Mouse (Mus musculus): ENCODE measurements around the gene Zfp366. TPM values are rescaled to one million over a fixed set of nuclear protein-coding genes. Genes with fewer than 3 reads are reported as not detected.
A peak's percentile ranks its signal among the peaks of the same experiment; 100 is the strongest.

The Zfp366 gene
- polyA plus RNA-seq, 1 experiment from 2014 or later: 0.11 TPM

- H3K9ac ChIP-seq (ENCODE audit: low read depth, low read length): no peak overlapping the region
- H3K4me1 ChIP-seq (ENCODE audit: control insufficient read depth, insufficient read depth, low read length): peaks cover 11% of the 10 kb centered on the region
- H3K27ac ChIP-seq (ENCODE audit: low read depth, low read length): peak overlapping the region; percentile 10; the same call in 1 of the 2 replicates
- no peaks in the 10 kb centered on the region for H3K9me3 ChIP-seq (replicated peaks; ENCODE audit: control insufficient read depth, low read length)
- no peak for ATAC-seq (replicated peaks; ENCODE audit: insufficient number of reproducible peaks, low FRiP score, low TSS enrichment)
- H3K36me3 ChIP-seq (ENCODE audit: control insufficient read depth, insufficient read depth, low read length): no peaks in the 10 kb centered on the region
- no peak overlapping the region for H3K4me3 ChIP-seq (ENCODE audit: low read depth, low read length)
- no peaks in the 10 kb centered on the region for H3K27me3 ChIP-seq (ENCODE audit: control insufficient read depth, insufficient read depth, low read length)
- no peak overlapping the region for H3K4me2 ChIP-seq
- WGBS (ENCODE audit: insufficient replicate concordance): 59% methylated on average over 10 of the region's 10 CpGs
Measured at GRCm38 (mm10) chr13:99225374-99226240, 41.0 kb downstream of the Zfp366 start.

DNA sequence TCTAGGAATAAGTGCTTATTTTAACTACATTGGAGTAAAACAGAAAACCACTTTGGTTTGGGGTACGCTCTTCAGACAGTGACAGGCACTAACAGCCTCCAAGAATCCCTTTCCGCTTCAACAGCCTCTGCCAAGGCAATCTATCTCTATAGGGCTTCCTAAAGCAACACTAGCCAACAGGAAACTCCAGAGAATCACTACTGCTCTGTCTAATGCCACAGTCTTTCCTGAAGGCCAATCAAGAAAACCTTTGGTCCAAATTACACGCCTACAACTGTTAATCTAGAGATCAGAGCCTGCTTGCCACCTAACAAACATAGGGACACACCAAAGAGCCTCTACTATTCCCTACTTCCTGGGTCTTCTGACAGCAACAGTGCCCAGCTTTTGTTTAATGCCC lies 42.2 kb downstream of the Zfp366 start:
- Histone ChIP-seq H3K4me3 (ENCODE audit: low read depth, low read length) (no peak overlapping the region), H3K4me2 (no peak overlapping the region), H3K4me1 (ENCODE audit: control insufficient read depth, insufficient read depth, low read length) (peaks cover 11% of the 10 kb centered on the region), H3K9ac (ENCODE audit: low read depth, low read length) (no peak overlapping the region), H3K36me3 (ENCODE audit: control insufficient read depth, insufficient read depth, low read length) (no peaks in the 10 kb centered on the region), H3K27me3 (ENCODE audit: control insufficient read depth, insufficient read depth, low read length) (no peaks in the 10 kb centered on the region), H3K9me3 (replicated peaks; ENCODE audit: control insufficient read depth, low read length) (no peaks in the 10 kb centered on the region), H3K27ac (ENCODE audit: low read depth, low read length) (peak overlapping the region; percentile 43)
- WGBS (ENCODE audit: insufficient replicate concordance): 63% methylated on average over 3 of the region's 3 CpGs
- no peak for ATAC-seq (replicated peaks; ENCODE audit: insufficient number of reproducible peaks, low FRiP score, low TSS enrichment)

- 0 out of 2 replicates have a peak overlapping the region, but pooled peaks have one; percentile 47 for H3K9ac ChIP-seq (ENCODE audit: low read depth, low read length)
- WGBS (ENCODE audit: insufficient replicate concordance): 51% methylated on average over 16 of the region's 16 CpGs
- H3K36me3 ChIP-seq (ENCODE audit: control insufficient read depth, insufficient read depth, low read length): no peaks in the 10 kb centered on the region
- no peak overlapping the region for H3K4me2 ChIP-seq
- H3K27me3 ChIP-seq (ENCODE audit: control insufficient read depth, insufficient read depth, low read length): no peaks in the 10 kb centered on the region
- ATAC-seq (replicated peaks; ENCODE audit: insufficient number of reproducible peaks, low FRiP score, low TSS enrichment): no peak
- H3K9me3 ChIP-seq (replicated peaks; ENCODE audit: control insufficient read depth, low read length): no peaks in the 10 kb centered on the region
- H3K27ac ChIP-seq (ENCODE audit: low read depth, low read length): peak overlapping the region; percentile 36; the same call in 1 of the 2 replicates
- H3K4me1 ChIP-seq (ENCODE audit: control insufficient read depth, insufficient read depth, low read length): peaks cover 11% of the 10 kb centered on the region
- no peak overlapping the region for H3K4me3 ChIP-seq (ENCODE audit: low read depth, low read length)
Measured at GRCm38 (mm10) chr13:99227456-99228250, 43.0 kb downstream of the Zfp366 start.

DNA sequence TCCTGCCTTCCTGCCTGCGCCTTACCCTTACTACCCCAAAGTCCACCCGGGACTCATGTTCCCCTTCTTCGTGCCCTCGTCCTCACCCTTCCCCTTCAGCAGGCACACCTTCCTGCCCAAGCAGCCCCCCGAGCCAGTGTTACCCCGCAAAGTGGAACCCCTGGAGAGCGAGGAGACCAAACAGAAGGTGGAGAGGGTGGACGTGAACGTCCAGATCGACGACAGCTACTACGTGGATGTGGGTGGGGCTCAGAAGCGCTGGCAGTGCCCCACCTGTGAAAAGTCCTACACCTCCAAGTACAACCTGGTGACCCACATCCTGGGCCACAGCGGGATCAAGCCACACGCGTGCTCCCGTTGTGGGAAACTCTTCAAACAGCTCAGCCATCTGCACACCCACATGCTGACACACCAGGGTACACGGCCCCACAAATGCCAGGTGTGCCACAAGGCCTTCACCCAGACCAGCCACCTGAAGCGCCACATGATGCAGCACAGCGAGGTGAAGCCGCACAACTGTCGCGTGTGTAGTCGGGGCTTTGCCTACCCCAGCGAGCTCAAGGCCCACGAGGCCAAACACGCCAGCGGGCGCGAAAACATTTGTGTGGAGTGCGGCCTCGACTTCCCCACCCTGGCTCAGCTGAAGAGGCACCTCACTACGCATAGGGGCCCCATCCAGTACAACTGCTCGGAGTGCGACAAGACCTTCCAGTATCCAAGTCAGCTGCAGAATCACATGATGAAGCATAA lies 44.4 kb downstream of the Zfp366 start:
- H3K4me1 ChIP-seq (ENCODE audit: control insufficient read depth, insufficient read depth, low read length): peaks cover 11% of the 10 kb centered on the region
- H3K9ac ChIP-seq (ENCODE audit: low read depth, low read length): no peak overlapping the region
- H3K27me3 ChIP-seq (ENCODE audit: control insufficient read depth, insufficient read depth, low read length): no peaks in the 10 kb centered on the region
- no peak overlapping the region for H3K4me2 ChIP-seq
- WGBS (ENCODE audit: insufficient replicate concordance): 91% methylated on average over 35 of the region's 35 CpGs
- H3K27ac ChIP-seq (ENCODE audit: low read depth, low read length): no peak overlapping the region
- H3K4me3 ChIP-seq (ENCODE audit: low read depth, low read length): no peak overlapping the region
- no peaks in the 10 kb centered on the region for H3K36me3 ChIP-seq (ENCODE audit: control insufficient read depth, insufficient read depth, low read length)
- no peaks in the 10 kb centered on the region for H3K9me3 ChIP-seq (replicated peaks; ENCODE audit: control insufficient read depth, low read length)
- ATAC-seq (replicated peaks; ENCODE audit: insufficient number of reproducible peaks, low FRiP score, low TSS enrichment): no peak

- Histone ChIP-seq H3K4me1 (ENCODE audit: control insufficient read depth, insufficient read depth, low read length) (peaks cover 11% of the 10 kb centered on the region), H3K4me3 (ENCODE audit: low read depth, low read length) (no peak overlapping the region), H3K27ac (ENCODE audit: low read depth, low read length) (no peak overlapping the region), H3K9me3 (replicated peaks; ENCODE audit: control insufficient read depth, low read length) (no peaks in the 10 kb centered on the region), H3K27me3 (ENCODE audit: control insufficient read depth, insufficient read depth, low read length) (no peaks in the 10 kb centered on the region), H3K36me3 (ENCODE audit: control insufficient read depth, insufficient read depth, low read length) (no peaks in the 10 kb centered on the region), H3K4me2 (no peak overlapping the region), H3K9ac (ENCODE audit: low read depth, low read length) (no peak overlapping the region)
- no peak for ATAC-seq (replicated peaks; ENCODE audit: insufficient number of reproducible peaks, low FRiP score, low TSS enrichment)
- 73% methylated on average over 9 of the region's 9 CpGs for WGBS (ENCODE audit: insufficient replicate concordance)
Measured at GRCm38 (mm10) chr13:99229641-99230494, 45.2 kb downstream of the Zfp366 start.

DNA sequence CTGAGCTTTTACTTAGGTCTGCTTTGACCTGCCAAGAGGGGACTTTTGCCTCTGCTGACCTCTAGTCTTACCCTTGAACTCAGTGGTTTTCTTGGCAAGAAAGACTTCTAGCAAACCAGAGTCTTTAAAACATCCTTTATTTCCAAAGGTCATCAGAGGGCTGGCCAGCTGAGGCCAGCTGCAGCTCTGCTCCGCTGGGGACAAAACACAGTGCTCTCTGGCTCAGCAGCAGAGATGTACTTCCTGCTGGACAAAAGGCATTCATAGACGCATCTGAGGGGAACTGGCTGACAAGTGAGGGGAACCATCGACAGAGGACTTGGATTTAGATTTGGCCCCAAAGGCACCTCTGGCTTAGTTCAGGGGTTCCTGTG lies 45.9 kb downstream of the Zfp366 start:
- WGBS (ENCODE audit: insufficient replicate concordance): 48% methylated on average over 3 of the region's 3 CpGs
- ATAC-seq (replicated peaks; ENCODE audit: insufficient number of reproducible peaks, low FRiP score, low TSS enrichment): no peak
- no peak overlapping the region for H3K27ac ChIP-seq (ENCODE audit: low read depth, low read length)

GRCm38 (mm10) chr13:99233333-99233732 lies 48.7 kb downstream of the Zfp366 start:
- Histone ChIP-seq H3K4me1 (ENCODE audit: control insufficient read depth, insufficient read depth, low read length) (peaks cover 16% of the 10 kb centered on the region; the same call in 1 of the 2 replicates), H3K9ac (ENCODE audit: low read depth, low read length) (no peak overlapping the region), H3K4me3 (ENCODE audit: low read depth, low read length) (no peak overlapping the region), H3K36me3 (ENCODE audit: control insufficient read depth, insufficient read depth, low read length) (no peaks in the 10 kb centered on the region), H3K9me3 (replicated peaks; ENCODE audit: control insufficient read depth, low read length) (no peaks in the 10 kb centered on the region), H3K4me2 (no peak overlapping the region), H3K27ac (ENCODE audit: low read depth, low read length) (no peak overlapping the region), H3K27me3 (ENCODE audit: control insufficient read depth, insufficient read depth, low read length) (no peaks in the 10 kb centered on the region)
- 81% methylated on average over 3 of the region's 3 CpGs for WGBS (ENCODE audit: insufficient replicate concordance)
- ATAC-seq (replicated peaks; ENCODE audit: insufficient number of reproducible peaks, low FRiP score, low TSS enrichment): no peak

More for the DNA sequence above, 45.9 kb downstream of the Zfp366 start:
- Histone ChIP-seq H3K4me3 (ENCODE audit: low read depth, low read length) (no peak overlapping the region), H3K4me2 (no peak overlapping the region), H3K27me3 (ENCODE audit: control insufficient read depth, insufficient read depth, low read length) (no peaks in the 10 kb centered on the region), H3K4me1 (ENCODE audit: control insufficient read depth, insufficient read depth, low read length) (peaks cover 11% of the 10 kb centered on the region), H3K9ac (ENCODE audit: low read depth, low read length) (no peak overlapping the region), H3K9me3 (replicated peaks; ENCODE audit: control insufficient read depth, low read length) (no peaks in the 10 kb centered on the region), H3K36me3 (ENCODE audit: control insufficient read depth, insufficient read depth, low read length) (no peaks in the 10 kb centered on the region)
